Mouse (Mus musculus): ENCODE measurements around the gene Pla2g3. TPM values are rescaled to one million over a fixed set of nuclear protein-coding genes. Genes with fewer than 3 reads are reported as not detected.

Gene Pla2g3
- total RNA-seq, 1 experiment from 2014 or later: 3.8 TPM

- no peak for ATAC-seq (replicated peaks; ENCODE audit: insufficient number of reproducible peaks, low FRiP score, low TSS enrichment, poor library complexity, severe bottlenecking)
These were observed 29.1 kb downstream of the Pla2g3 start for GRCm38 (mm10) chr11:3516859-3517845.

- ATAC-seq (replicated peaks; ENCODE audit: insufficient number of reproducible peaks, low FRiP score, low TSS enrichment, poor library complexity, severe bottlenecking): no peak
These were observed 30.0 kb downstream of the Pla2g3 start for GRCm38 (mm10) chr11:3517846-3518732.

GRCm38 (mm10) chr11:3519051-3519726 lies 31.1 kb downstream of the Pla2g3 start:
- ATAC-seq (replicated peaks; ENCODE audit: insufficient number of reproducible peaks, low FRiP score, low TSS enrichment, poor library complexity, severe bottlenecking): no peak

- no peak for ATAC-seq (replicated peaks; ENCODE audit: insufficient number of reproducible peaks, low FRiP score, low TSS enrichment, poor library complexity, severe bottlenecking)
These were observed 31.8 kb downstream of the Pla2g3 start for GRCm38 (mm10) chr11:3519756-3520398.

GRCm38 (mm10) chr11:3520919-3521318 lies 32.8 kb downstream of the Pla2g3 start:
- ATAC-seq (replicated peaks; ENCODE audit: insufficient number of reproducible peaks, low FRiP score, low TSS enrichment, poor library complexity, severe bottlenecking): no peak

- no peak for ATAC-seq (replicated peaks; ENCODE audit: insufficient number of reproducible peaks, low FRiP score, low TSS enrichment, poor library complexity, severe bottlenecking)
These were observed 33.5 kb downstream of the Pla2g3 start for GRCm38 (mm10) chr11:3521339-3522224.

- ATAC-seq (replicated peaks; ENCODE audit: insufficient number of reproducible peaks, low FRiP score, low TSS enrichment, poor library complexity, severe bottlenecking): no peak
These were observed 34.4 kb downstream of the Pla2g3 start for GRCm38 (mm10) chr11:3522285-3523000.

- ATAC-seq (replicated peaks; ENCODE audit: insufficient number of reproducible peaks, low FRiP score, low TSS enrichment, poor library complexity, severe bottlenecking): no peak
These were observed 35.9 kb downstream of the Pla2g3 start for GRCm38 (mm10) chr11:3523840-3524582.

GRCm38 (mm10) chr11:3525560-3525959 lies 37.5 kb downstream of the Pla2g3 start:
- ATAC-seq (replicated peaks; ENCODE audit: insufficient number of reproducible peaks, low FRiP score, low TSS enrichment, poor library complexity, severe bottlenecking): no peak

- ATAC-seq (replicated peaks; ENCODE audit: insufficient number of reproducible peaks, low FRiP score, low TSS enrichment, poor library complexity, severe bottlenecking): no peak
These were observed 38.1 kb downstream of the Pla2g3 start for GRCm38 (mm10) chr11:3526207-3526606.

GRCm38 (mm10) chr11:3526979-3527738 lies 39.1 kb downstream of the Pla2g3 start:
- no peak for ATAC-seq (replicated peaks; ENCODE audit: insufficient number of reproducible peaks, low FRiP score, low TSS enrichment, poor library complexity, severe bottlenecking)

- no peak for ATAC-seq (replicated peaks; ENCODE audit: insufficient number of reproducible peaks, low FRiP score, low TSS enrichment, poor library complexity, severe bottlenecking)
These were observed 39.7 kb downstream of the Pla2g3 start for GRCm38 (mm10) chr11:3527766-3528165.

- ATAC-seq (replicated peaks; ENCODE audit: insufficient number of reproducible peaks, low FRiP score, low TSS enrichment, poor library complexity, severe bottlenecking): no peak
These were observed 40.1 kb downstream of the Pla2g3 start for GRCm38 (mm10) chr11:3528208-3528607.

GRCm38 (mm10) chr11:3529476-3530252 lies 41.6 kb downstream of the Pla2g3 start:
- no peak for ATAC-seq (replicated peaks; ENCODE audit: insufficient number of reproducible peaks, low FRiP score, low TSS enrichment, poor library complexity, severe bottlenecking)

- ATAC-seq (replicated peaks; ENCODE audit: insufficient number of reproducible peaks, low FRiP score, low TSS enrichment, poor library complexity, severe bottlenecking): no peak
These were observed 42.6 kb downstream of the Pla2g3 start for GRCm38 (mm10) chr11:3530731-3531130.
